Mouse (Mus musculus): ENCODE results near the gene Gm9972.

The Gm9972 gene

DNA sequence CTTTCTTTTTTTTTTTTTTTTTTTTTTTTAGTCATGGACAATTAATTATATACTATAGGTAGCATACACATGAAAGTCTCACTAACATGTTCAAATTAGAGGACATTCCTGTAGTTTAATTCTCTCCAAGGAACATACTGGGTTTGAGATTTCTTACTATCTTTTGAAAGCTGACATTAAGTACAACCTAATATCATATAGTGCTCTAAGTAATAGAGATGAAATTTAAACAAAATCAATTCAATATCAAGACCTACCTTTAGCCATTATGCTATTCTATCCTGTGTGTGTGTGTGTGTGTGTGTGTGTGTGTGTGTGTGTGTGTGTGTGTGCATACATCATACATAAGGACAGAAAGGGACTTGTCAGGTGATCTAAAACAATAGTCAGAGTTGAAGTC lies at the start of gene Gm9972:
Gene Gm9972, plus strand, starts transcription at position 301 of the 400 bp plus-strand sequence.
- no peak for DNase-seq

DNA sequence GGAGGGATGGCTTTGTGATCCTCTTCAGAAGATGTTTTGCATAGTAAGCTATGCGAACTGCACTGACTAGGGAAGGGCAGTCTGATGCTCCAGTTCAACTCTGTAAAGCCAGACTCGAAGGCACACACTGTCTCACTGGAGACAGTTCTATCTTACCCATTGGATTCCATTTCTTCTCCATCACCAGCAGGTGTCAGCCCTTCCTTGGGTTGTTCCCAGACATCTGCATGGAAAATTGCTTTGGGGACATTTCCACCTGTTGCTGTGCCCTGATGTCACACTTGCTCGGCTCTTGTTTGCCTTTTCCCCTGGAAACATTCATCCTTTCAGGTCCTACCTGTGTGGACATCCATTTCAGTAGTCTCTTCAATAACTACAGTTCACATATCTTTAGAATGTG lies 36.4 kb upstream of the Gm9972 start:
- peak; percentile 3 to 51 for DNase-seq

DNA sequence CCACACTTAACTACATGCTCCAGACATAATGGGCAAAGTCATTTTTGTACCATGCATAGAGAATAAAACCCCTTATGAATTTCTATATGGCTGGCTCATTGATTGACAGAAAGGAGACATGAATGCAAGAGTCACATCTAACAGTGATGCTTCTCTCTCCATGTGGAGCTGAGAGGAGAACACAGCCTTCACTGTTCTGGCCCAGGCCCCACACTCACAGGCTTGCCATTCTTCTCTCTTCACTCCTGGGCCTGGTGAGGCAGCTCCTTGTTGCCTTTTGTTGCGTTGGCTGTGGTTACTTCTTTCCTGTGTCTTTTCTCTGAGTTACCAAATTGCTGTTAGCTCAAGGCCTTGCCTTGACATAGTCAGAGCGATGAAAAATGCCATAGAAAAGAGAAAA lies 23.6 kb upstream of the Gm9972 start:
- DNase-seq: no peak

DNA sequence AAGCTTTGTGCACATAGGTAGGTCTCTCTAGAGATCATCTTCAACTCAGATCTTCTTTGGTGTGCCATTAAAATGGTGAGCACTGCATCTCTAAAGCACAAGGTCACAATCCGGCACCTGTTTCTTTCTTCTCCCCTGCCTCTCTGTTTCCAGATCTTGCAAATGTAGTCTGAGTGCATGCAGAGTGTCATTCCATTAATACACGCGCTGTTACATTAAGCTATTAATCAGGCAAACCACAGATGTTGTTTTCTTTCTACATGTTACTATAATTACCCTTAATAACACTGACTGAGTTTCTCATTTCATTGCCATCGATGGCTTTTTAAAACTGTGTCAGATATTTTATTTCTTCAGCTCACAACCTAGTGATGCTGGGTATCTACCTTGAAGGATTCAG lies 22.6 kb upstream of the Gm9972 start:
- no peak for DNase-seq

DNA sequence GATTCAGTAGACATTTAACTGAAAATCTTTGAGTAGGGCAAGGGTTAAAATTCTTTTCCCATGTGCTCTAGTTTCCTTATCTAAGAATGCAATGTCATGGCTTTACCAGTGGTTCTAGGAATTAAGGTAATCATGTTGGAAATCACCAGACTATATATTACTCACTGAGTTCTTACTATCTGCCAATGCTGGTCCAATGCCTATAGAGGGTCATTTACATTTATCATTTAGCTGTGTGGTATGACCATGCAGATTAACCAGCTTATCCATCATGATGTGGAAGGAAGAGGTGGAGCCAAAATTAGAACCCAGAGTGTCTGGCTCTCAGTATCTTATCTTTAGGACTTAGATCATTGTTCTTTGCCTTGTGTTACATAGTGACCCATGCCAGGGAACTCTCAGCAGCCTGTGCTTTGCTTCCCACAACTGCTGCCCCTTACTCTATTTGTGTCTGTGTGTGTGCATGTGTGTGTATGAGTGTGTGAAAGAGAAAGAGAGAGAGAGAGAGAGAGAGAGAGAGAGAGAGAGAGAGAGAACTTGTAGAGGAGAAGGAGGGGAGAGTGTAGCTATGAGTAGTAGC lies 12.3 kb upstream of the Gm9972 start:
- no peak for DNase-seq

DNA sequence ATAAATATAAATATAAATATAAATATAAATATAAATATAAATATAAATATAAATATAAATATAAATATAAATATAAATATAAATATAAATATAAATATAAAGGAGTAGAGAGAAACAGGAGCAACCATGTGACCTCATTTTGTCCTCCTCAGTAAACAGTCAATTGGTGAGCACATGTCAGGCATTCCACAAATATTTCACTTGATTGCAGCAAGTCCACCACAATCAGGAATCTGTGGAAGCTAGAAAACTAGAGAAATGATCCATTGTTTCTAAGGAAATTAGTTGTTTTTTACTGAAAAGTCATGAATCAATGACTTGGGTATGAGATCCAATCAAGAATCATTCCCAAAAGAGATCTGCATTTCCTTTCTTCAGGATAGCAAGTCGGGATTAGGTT lies 5.7 kb upstream of the Gm9972 start:
- no peak for DNase-seq

DNA sequence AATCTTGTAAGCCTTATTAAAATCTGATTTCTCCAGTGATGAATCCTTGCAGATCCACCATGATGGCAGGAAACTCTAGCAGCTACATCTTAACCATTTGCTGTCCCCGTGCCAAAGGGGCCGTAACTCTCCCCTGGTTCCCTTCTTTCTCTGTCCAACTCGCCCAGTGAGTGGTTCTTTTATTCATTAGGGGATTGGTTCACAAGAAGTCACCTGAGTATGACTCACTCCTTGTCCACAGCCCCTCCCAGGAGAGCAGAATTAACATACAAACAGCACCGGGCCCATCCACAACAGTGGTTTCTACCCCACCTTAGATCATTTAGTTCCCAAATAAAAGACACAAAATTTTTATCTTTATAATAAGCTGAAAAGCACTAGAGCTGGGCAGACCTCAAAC lies 3.4 kb upstream of the Gm9972 start:
- no peak for DNase-seq

DNA sequence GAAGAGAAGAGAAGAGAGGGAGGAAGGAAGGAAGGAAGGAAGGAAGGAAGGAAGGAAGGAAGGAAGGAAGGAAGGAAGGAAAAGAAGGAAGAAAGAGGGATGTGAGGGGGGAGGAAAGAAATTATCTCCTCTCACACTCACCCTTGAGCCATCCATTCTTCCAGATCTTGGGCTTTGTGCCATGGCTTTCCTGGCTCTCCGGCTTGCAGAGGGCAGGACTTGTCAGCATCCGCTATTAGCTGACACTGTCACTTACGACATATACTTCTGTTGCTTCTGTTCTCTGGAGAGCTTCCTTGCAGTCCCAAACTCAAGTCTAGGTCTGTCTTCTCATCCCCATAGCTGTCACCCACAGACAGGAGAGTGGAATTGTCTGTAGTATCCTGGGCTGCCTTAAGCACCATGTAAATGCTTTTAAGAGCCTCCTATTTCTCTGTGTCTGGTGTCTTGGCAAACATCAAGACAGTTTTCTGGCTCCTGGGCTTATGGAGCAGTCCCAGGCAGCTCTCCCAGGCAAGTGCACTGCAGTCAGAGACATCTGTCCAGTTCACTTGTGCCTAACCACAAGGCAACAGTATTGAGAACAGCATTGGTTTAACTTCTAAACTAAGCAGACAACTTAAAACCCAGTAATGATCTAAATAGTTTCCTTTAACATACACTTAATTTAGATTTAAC lies 10.5 kb downstream of the Gm9972 start:
- no peak for DNase-seq

DNA sequence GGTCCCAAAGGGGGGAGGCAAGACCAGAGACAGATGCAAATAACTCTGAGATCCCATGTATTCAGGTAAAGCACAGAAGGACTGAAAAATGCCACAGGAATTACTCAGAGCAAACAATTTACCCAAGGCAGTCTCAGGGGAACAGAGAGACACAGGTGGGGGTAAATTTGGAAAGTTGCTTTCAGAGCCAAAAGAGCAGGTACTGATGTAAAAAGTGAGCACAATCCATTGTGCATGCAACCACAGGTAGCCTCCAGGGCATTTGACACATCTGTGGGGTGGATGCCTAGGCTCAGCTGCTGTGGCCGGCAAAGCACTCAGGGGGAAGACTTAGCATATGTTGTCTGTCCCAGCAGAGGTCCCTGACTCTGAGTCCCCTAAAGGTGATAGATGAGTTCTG lies 13.8 kb downstream of the Gm9972 start:
- DNase-seq: no peak

DNA sequence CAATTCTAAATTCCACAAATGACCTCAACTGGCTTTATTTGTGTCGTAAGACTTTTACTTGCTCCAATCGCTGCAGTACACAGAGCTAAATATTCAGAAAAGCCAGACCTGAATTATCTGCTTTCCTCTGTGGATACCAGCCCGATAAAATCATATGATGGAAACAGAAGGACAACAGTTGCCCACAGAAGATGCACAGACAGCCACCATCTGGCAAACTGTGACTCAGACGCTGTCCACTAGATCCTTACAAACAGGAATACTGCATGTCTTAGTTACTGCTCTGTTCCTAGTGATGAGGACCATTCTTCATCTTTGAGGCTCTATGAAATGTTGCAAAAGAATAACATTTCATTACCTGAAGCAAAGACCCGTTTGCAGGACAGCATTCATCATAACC lies 19.4 kb downstream of the Gm9972 start:
- DNase-seq: no peak

DNA sequence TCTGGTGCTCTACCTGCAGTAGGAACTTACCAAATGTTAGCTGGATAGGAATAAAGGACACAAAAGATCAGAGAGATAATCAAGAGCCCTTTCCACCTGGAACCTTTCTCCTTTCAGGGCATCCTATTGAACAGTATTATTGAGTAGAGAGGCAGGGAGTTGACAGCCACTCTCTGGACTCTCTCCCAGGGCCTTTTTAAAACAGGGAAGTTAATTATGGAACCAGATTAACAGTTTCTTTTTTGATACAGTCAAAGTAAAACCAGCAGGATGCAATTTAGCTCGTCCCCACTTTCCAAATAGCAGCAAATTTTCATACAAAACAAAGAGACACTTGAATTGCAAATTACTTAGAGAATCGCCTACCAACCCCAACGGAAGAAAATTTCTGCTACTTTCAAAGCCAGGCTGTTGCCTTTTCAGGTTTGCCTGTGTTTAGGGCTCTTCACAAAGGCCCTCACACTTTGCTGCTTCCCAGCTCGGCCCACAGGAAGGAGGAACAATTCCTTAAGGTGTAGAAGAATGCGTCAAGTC lies 24.0 kb downstream of the Gm9972 start:
- DNase-seq: no peak

DNA sequence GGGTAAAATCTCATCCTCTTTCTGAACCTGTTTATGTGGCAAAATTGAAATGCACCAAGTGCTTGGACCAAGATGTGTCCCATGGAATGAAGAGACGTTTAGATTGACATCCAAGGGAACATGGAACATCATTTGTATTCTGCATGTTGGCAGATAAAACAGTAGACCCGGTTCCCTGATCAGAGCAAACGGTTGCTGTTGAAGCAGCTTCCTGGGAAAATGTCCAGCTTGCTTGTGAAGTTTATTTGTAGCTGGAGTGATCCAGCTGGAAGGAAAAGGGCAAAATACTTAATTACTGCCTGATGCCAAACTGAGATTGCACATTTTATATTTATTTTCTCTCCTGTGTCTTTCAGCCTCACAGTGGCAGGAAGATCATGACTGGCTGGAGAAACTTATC lies 26.7 kb downstream of the Gm9972 start:
- DNase-seq: no peak

DNA sequence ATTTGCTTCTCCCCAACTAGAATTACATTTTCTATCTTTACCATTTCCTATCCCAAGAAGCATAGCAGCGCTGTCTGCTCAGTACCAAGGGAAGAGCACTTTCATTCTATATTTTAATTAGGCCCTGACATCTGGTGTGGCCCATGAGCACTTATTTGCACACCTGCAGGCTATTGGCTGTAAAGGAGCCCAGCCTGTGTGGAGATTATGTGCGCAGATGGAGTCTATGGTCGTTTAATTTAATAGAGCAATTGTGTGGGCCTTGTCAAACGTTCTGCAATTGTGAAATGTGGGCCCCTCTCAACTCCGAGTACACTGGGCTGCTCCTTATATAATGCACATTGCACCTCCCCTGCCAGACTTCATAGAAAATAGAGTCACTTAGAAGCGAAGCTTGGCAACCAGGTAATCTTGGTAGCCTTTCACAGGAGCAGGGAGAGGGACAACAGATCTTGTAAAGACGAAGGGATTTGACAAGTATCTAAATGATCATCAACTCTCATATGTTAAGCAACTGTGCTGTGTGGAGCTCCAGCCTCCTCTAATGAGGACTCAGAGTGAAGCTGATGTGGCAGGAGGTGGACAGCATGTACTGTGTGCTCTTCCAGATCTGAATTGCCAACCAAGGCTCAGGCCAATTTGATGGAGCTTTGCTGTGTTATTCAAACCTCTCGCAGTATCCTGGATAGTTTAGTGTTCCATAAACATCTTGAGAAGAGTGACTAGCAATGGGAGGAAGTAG lies 50.9 kb downstream of the Gm9972 start:
- no peak for DNase-seq
